Mouse (Mus musculus) stomach, embryonic 14.5 days (tissue): Measurements from ENCODE around the gene Gpr35. TPM values are rescaled to one million over a fixed set of nuclear protein-coding genes. Genes with fewer than 3 reads are reported as not detected.
"Not testable (repeated sequence)": the region's sequence is repeated elsewhere in the genome, so short reads cannot be mapped to it uniquely, and the experiment has no call there.

ENCODE experiments used
- ATAC-seq: fragments of 200-750 bp; cut with Nextera tagmentation; 2 replicates; pipeline ENCODE4 v1.8.0; 2017; ENCODE audit warnings: low read depth, moderate TSS enrichment; ENCODE audit not compliant: insufficient number of reproducible peaks, insufficient read depth, low FRiP score
- H3K27ac ChIP-seq: fragments of 300-500 bp; sonication (generic); 2 replicates; pipeline ENCODE4 v1.5.1; 2014; ENCODE audit warnings: mild to moderate bottlenecking, low read length, moderate library complexity, mixed read lengths
- H3K27me3 ChIP-seq: fragments of 300-500 bp; sonication (generic); 2 replicates; pipeline ENCODE4 v1.6.1; 2014; ENCODE audit warnings: low read length, control low read depth, mixed read lengths; ENCODE audit not compliant: control insufficient read depth, insufficient read depth
- H3K36me3 ChIP-seq: fragments of 300-500 bp; sonication (generic); 2 replicates; pipeline ENCODE4 v1.6.1; 2014; ENCODE audit warnings: mild to moderate bottlenecking, control low read depth, low read length, moderate library complexity, mixed read lengths; ENCODE audit not compliant: control insufficient read depth, insufficient read depth
- H3K4me1 ChIP-seq: fragments of 300-500 bp; sonication (generic); 2 replicates; pipeline ENCODE4 v1.6.1; 2014; ENCODE audit warnings: low read length, control low read depth, mixed read lengths; ENCODE audit not compliant: control insufficient read depth, insufficient read depth
- H3K4me2 ChIP-seq: fragments of 300-500 bp; sonication (generic); replicated peaks from 2 replicates; pipeline ENCODE4 v1.6.1; 2014; ENCODE audit warnings: low read depth, low read length, control low read depth
- H3K4me3 ChIP-seq: fragments of 300-500 bp; sonication (generic); 2 replicates; pipeline ENCODE4 v1.5.1; 2014; ENCODE audit warnings: low read depth, low read length, control low read depth
- H3K9ac ChIP-seq: fragments of 300-500 bp; sonication (generic); replicated peaks from 2 replicates; pipeline ENCODE4 v1.6.1; 2014; ENCODE audit warnings: low read depth, mild to moderate bottlenecking, control low read depth, low read length, moderate library complexity, mixed read lengths
- H3K9me3 ChIP-seq: fragments of 300-500 bp; sonication (generic); 2 replicates; pipeline ENCODE4 v1.6.1; 2016; ENCODE audit warnings: low read depth, low read length, control low read depth; ENCODE audit not compliant: control insufficient read depth
- WGBS: fragments of 180-500 bp; shearing (Covaris S2); extraction: QIAGEN DNeasy Blood & Tissue Kit; methylation state at CpG from one replicate; pipeline ENCODE4 v1.1.7; 2014; 5-methylcytosine and 5-hydroxymethylcytosine counted together
- polyA plus RNA-seq: library from polyadenylated mRNA; unstranded; fragments of >200 nt; fragmentation: Nextera tagmentation; extraction: Ambion mirVana; gene quantifications from 2 replicates; pipeline ENCODE4 v1.2.1, GENCODE M21; 2014

Gpr35 gene
- polyA plus RNA-seq, 1 experiment from 2014 or later: 7.7 TPM

DNA sequence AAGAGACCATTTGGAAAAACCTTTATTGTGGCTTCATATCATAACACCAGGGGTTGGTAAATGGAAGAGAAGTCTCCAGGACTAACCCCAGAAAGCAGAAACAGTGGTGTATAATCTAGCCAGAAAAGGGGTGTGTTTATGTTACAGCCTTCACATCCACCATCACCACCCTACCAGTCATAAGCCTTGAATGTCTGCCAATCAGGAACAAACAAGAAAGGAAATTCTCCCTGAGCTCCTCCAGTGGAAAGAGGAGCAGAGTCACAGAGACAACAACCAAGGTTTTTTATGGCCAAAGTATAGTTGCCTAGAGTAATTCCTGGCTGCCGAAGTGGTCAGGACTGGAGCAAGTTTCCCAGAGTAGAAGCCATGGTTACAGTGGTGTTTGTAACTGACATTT lies 8.3 kb downstream of the Gpr35 start:
- H3K9ac ChIP-seq: no peak overlapping the region
- WGBS: 89% methylated on average over 1 of the region's 1 CpGs
- H3K27ac ChIP-seq: no peak overlapping the region
- no peaks in the 10 kb centered on the region for H3K36me3 ChIP-seq
- H3K4me2 ChIP-seq: no peak overlapping the region
- no peaks in the 10 kb centered on the region for H3K9me3 ChIP-seq
- no peak overlapping the region for H3K4me3 ChIP-seq
- no peaks in the 10 kb centered on the region for H3K27me3 ChIP-seq
- H3K4me1 ChIP-seq: no peaks in the 10 kb centered on the region
- no peak for ATAC-seq

DNA sequence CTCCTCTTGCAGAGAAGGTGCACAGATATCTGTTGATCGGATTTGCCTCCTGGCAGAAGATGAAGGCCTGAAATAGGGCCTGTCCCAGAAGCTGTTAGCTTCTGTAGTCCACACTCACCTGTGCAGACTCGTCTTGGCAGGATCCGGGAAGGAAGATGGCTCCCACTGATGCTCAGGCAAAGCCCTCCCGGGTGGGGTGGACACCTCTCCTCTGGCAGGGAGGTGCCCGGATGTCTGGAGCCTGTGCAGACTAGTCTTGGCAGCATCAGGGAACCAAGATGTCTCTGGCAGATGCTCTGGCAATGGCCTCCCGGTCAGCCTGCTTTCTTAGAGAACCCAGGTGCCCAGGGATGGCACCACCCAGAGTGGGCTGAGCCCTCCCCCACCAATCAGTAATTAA lies 20.1 kb downstream of the Gpr35 start:
- ATAC-seq, H3K27ac ChIP-seq, H3K4me3 ChIP-seq, H3K36me3 ChIP-seq, H3K4me2 ChIP-seq, H3K9me3 ChIP-seq, H3K27me3 ChIP-seq, H3K9ac ChIP-seq, H3K4me1 ChIP-seq: not testable (repeated sequence)
- WGBS: 87% methylated on average over 6 of the region's 6 CpGs

DNA sequence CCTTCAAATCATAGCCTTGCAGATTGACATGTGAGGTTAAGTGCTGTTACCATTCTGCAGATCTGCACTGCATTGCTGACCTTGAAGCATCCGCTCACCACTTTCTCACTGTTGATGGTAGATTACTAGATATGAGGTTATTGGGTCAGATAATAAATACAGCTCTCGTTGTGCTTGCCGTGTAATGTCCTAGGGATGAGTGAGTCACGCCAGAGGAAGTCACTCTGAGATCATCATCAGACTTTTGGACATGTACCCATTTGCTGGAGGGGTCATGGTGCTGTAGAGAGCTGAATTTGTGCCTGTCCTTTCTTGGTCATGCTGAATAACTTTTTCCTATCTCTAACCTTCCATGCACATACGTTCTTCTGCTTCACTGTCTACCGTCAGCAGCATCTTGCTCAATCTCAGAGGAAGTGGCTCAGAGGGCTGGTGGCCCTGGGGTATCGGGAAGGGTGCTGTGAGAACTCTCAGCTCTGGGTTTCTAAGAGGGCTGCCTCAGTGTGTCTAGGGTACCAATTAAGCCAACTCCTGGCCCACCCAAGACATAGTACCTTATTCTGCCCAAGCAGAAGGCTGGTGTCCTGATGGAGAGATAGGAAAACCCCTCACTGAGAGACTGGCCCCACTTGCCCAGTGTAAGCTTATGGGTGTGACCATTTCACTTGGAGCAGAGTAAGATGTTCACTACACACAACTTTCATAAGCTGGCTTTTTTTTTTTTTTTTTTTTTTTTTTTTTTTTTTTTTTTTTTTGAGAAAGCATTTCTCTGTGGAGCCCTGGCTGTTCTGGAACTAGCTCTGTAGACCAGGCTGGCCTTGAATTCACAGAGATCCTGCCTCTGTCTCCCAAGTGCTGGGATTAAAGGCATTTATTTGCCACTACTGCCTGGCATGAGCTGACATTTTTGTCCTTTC lies 21.5 kb downstream of the Gpr35 start:
- 80% methylated on average over 7 of the region's 7 CpGs for WGBS
- H3K4me1 ChIP-seq: peaks cover 5% of the 10 kb centered on the region; the same call in 1 of the 2 replicates
- ATAC-seq: no peak
- H3K9me3 ChIP-seq: no peaks in the 10 kb centered on the region
- H3K9ac ChIP-seq: no peak overlapping the region
- H3K27me3 ChIP-seq: no peaks in the 10 kb centered on the region
- H3K27ac ChIP-seq: no peak overlapping the region
- no peaks in the 10 kb centered on the region for H3K36me3 ChIP-seq
- H3K4me3 ChIP-seq: no peak overlapping the region
- no peak overlapping the region for H3K4me2 ChIP-seq

- Histone ChIP-seq H3K9ac (no peak overlapping the region), H3K4me3 (no peak overlapping the region), H3K4me1 (peaks cover 5% of the 10 kb centered on the region; the same call in 1 of the 2 replicates), H3K27me3 (no peaks in the 10 kb centered on the region), H3K4me2 (no peak overlapping the region), H3K27ac (no peak overlapping the region), H3K36me3 (no peaks in the 10 kb centered on the region), H3K9me3 (no peaks in the 10 kb centered on the region)
- WGBS: 33% methylated on average over 1 of the region's 1 CpGs
- ATAC-seq: no peak
These were observed 22.2 kb downstream of the Gpr35 start for GRCm38 (mm10) chr1:92972854-92973253.

DNA sequence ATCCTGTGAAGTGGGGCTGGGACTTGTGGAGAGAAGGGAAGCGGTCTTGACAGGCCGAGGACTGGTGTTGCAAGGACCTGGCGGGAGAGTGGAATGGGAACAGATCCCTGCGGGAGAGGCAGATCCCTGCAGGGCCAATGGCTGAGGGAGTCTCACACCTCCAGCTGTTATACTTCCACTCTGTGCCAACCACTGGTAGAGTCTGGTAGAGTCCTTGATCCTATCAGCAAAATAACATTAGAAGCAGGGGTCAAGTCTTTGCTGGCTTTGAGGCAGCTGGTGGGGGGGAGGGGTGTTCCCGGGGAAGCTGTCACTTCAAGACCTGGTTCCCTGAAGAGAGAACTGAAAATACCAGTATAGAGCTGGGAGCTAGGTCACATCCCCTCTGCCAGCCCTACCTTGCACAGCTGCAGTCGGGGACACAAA lies 25.5 kb downstream of the Gpr35 start:
- Histone ChIP-seq H3K4me1 (peaks cover 15% of the 10 kb centered on the region), H3K4me3 (no peak overlapping the region), H3K4me2 (no peak overlapping the region), H3K27me3 (no peaks in the 10 kb centered on the region), H3K9ac (no peak overlapping the region), H3K36me3 (no peaks in the 10 kb centered on the region), H3K27ac (peak overlapping the region; percentile 27), H3K9me3 (no peaks in the 10 kb centered on the region)
- ATAC-seq: peak; percentile 44
- WGBS: 30% methylated on average over 6 of the region's 6 CpGs

DNA sequence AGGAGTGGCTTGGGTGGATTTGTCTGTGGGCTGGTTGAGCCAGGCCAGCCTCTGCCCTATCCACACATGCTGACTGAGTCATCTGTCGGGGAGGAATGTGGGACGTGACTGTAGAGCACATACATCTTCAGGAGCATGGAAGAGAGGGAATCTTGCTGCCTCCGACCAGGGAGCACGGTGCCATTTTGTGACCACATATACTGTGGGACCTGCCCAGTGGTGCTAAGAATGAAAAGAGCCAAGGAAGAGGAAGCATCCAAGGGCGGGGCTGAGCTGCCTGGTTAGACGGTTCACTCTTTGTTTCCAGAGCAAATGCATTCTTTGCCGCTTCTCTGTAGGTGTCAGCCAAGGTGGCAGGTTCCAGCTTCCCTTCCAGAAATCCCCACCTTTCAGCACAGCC lies 28.0 kb downstream of the Gpr35 start:
- Histone ChIP-seq H3K27me3 (no peaks in the 10 kb centered on the region), H3K9ac (no peak overlapping the region), H3K4me2 (no peak overlapping the region), H3K27ac (no peak overlapping the region), H3K4me3 (no peak overlapping the region), H3K36me3 (no peaks in the 10 kb centered on the region), H3K9me3 (no peaks in the 10 kb centered on the region), H3K4me1 (peaks cover 15% of the 10 kb centered on the region)
- no peak for ATAC-seq
- WGBS: 23% methylated on average over 7 of the region's 7 CpGs

- Histone ChIP-seq H3K4me3 (no peak overlapping the region), H3K27me3 (no peaks in the 10 kb centered on the region), H3K36me3 (no peaks in the 10 kb centered on the region), H3K9me3 (no peaks in the 10 kb centered on the region), H3K4me1 (peaks cover 15% of the 10 kb centered on the region), H3K9ac (no peak overlapping the region), H3K27ac (no peak overlapping the region), H3K4me2 (no peak overlapping the region)
- peak; percentile 50 for ATAC-seq
- WGBS: 16% methylated on average over 11 of the region's 11 CpGs
These were observed 28.5 kb downstream of the Gpr35 start for GRCm38 (mm10) chr1:92979073-92979602.

DNA sequence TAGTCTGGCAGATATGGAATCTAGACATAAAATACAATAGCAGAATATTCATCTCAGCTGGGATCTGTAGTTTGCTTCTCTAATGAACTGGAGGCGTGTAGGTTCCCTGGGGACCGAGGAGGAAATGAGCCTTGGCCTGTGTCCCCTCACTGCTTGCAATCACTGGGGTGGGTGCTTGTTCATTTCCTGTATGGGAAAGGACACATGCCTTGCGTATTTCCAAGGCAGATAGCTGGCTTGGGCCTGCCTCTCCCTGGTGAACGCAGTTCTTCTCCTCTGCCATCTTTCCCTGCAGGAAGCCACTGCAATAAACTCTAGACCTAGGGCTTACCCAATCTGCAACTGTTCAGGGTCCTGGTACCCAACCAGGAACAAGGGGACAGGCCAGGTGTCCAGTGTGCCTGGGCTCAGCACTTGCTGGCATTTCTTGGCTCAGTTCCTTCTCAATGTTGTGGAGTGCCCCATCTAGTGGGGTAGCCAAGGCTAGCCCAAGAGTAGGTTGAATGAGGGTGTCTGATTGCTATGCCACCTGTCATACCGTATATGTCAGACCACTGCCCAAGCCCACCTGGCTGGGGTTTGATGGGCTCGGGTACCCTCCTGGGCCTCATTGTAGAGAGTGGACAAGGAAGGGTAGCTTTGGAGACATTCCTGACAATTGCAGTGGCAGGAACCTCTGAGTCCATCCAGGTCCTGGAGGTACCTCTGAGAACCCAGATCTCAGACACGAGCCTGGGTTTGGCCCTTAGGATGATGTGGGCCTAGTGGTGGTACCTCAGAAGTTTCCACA lies 30.6 kb downstream of the Gpr35 start:
- Histone ChIP-seq H3K36me3 (no peaks in the 10 kb centered on the region), H3K4me2 (no peak overlapping the region), H3K27ac (no peak overlapping the region), H3K27me3 (no peaks in the 10 kb centered on the region), H3K4me3 (no peak overlapping the region), H3K4me1 (peaks cover 15% of the 10 kb centered on the region), H3K9ac (no peak overlapping the region), H3K9me3 (no peaks in the 10 kb centered on the region)
- 80% methylated on average over 7 of the region's 7 CpGs for WGBS
- no peak for ATAC-seq
